Mouse (Mus musculus) WW6 (cell line): Measurements from ENCODE around the gene Fggy.

Experiments
- DNase-seq: peaks from one replicate; pipeline ENCODE4 v3.0.0-alpha.2; 2013; ENCODE audit warnings: low read depth, low spot score

Gene Fggy

DNA sequence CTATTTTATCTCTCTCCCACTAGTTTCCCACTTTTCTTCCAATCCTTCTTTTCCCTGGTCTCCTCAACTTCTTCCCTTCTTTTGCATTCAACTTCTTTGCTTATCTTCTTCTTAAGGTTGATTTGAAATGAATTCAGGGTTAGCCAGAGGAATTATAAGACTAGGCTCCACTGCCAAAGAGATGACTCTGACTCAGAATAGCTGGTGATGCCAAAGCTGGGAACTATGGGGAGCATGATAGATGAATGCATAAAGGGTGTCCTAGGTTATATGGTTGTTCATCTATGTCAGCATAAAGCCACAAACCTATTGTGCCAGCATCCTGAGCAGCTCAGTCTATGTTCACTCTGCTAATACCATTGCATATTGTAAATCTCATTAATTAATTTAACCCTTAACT is 348.8 kb downstream of the Fggy start:
- DNase-seq: no peak

GRCm38 (mm10) chr4:95909689-95910654 is 352.7 kb downstream of the Fggy start:
- DNase-seq: no peak

GRCm38 (mm10) chr4:95913026-95913425 is 355.7 kb downstream of the Fggy start:
- no peak for DNase-seq

DNA sequence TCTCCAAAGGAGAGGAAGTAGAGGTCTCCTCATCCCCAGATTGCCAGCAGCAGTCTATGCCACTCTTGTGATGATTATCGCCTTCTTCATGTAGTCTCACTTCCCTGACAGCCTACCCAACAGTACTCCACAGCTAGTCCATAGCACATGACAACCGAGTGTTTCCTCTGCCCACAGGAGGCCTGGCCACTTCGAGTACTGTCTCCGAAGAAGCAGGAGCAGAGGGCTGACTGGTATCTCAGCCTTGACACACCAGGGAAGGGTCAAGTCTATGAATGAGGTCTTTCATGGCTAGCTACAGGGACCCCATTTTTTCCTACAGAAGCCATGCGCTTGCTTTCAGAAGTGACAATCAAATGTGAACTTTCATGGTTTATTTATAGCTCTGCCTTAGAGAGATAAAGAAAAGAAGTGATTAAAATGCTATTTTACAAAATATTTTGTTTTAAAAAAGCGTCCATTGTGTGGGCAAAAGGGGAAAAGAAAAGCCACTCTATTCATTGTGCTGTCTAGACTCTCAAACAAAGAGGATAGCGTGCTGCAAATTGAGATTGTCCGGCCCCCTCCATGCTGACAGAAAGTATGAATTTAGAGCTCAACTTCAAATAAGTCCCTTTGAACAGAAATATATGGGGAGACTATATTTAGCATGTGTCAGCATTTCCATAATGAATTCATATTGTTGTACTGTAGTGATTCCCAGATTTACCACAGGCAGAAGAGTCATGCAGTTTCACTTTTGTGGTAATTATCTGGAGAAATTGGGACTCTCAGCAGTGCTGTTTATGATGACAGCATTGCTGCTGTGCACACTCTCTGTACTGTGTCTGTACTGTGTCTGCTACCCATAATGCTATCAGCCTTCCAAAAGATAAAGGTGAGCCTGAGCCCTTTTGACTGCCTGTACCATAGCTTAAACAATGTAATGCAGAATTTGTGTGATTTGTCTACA is 358.6 kb downstream of the Fggy start:
- no peak for DNase-seq

DNA sequence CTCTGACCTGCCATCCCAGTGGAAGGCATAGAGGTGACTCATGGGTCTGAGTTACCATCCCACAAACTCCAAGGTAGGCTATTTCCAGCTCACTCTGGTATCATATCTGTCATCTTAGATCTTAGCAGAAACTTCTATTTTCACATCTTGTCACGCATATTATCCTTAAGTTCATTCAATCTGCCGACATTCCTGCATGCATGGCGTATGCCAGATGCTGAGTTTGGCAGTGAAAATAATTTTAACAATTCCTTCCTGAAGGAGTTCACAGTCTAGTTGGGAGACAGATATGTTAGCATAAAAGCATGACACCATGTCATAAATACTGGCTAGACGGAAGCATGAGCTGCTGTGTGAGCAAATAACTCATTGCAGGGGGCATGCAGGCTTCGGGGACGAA is 360.4 kb downstream of the Fggy start:
- DNase-seq: no peak

- DNase-seq: no peak
Observed at GRCm38 (mm10) chr4:95920448-95920847, 363.1 kb downstream of the Fggy start.

- peak; percentile 13 for DNase-seq
Observed at GRCm38 (mm10) chr4:95924210-95925184, 367.2 kb downstream of the Fggy start.

DNA sequence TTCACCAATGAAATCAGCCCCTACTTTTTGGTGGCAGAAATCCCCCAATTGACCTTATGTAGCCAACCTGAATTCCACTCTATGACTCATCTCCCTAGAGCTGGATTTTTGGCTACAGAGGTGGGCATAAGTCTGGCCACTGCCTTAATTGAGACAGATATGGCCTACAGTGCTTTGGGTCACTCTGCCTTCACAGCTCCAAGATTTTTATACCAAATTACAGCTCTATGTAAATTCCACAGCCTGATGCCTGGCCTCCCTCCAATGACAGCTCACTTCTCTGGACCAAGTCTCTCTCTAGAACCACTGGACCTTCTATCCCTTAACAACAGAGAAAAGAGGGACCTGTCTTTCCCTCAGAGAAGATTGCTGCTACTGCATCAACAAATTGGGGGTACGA is 371.5 kb downstream of the Fggy start:
- DNase-seq: no peak

- no peak for DNase-seq
Observed at GRCm38 (mm10) chr4:95929936-95930335, 372.6 kb downstream of the Fggy start.

DNA sequence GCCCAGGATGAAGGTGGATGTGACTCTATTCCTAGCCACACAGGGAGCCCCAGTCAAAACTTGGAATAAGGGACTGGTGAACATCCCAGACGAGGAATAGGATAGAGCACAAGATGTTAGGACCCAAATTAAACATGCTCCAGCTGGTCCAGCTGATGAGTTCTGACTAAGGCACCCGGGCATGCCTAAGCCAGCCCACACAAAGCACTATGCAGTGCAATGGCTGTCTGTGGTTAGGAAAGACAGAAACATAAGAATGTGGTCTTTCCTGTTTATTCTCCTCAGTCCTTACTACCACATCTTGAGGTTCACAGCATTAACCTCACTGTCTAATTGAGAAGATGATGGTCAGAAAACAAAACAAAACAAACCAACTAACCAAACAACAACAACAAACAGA is 374.0 kb downstream of the Fggy start:
- no peak for DNase-seq

DNA sequence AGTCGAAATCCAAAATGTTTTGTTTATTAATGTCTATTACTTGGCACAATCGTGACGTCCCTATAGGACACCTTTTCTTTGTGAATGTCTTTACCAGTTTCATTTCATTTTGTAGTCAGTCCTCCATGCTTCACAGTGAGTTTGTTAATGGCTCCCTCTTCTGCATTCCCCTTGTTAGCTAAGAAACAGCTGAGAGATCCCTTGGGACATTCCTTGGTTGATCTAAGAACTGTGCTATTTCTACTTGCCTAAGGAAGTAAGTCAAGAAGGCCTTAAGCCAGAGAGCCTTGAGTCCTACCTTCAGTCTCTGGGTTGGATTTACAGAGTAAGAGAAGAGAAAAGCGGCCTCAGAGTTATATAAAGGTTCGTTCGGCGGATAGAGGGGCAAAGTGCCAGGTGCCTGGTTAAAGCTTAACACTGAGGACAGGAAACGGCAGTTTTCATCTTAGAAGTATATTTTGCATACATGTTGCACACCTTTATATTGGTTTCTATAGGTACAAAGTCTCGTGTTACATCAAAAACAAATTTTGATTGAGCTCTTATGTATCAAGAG is 376.6 kb downstream of the Fggy start:
- DNase-seq: no peak

DNA sequence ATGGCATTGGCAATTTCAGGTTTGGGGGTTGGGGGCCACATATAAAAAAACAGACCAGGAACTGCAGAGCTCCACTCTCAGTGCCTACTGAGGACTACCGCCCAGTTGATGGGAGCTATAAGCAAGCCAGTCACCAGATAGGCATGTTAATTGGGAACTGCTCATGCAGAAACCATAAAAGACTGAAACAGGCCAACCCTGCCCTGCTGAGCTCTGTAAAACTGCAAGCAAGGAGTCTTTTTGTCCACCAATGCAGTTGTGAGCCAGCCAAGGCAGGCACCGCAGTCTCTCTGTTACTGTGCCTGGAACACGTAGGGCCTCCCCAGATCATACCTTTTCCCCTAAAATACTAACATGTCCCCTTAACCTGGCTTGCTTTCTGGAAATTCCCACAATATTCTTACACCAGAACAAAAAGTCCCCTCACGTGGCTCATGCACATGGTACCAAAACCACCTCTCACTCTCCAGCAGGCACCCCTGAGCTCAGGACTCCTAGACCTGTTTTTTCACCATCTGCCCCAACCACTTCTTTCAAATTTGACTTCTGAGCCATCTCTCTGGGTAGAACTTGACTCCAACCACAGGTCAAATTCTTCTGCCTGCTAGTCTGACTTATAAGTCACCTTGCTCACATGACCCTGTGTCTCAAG is 377.2 kb downstream of the Fggy start:
- no peak for DNase-seq

GRCm38 (mm10) chr4:95938701-95939100 is 381.4 kb downstream of the Fggy start:
- DNase-seq: no peak

DNA sequence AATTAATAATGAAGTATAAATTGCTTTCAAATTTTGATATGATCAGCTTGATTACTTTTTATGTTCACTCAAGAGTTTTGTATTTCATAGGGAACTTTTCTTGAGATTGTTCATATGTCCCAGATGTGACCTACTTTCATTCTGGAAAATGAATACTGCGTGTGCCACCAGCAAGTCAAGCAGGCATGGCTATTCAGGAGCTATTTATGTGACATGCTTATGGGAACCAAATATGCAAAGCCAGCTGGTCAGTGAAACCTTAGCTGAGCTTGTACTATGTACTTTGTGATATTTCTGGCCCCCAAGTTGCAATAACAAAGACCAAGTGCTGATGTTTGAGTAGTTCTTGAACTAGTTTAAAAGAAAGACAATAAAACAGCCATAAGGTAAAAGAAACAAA is 390.6 kb downstream of the Fggy start:
- no peak for DNase-seq

GRCm38 (mm10) chr4:95953328-95953727 is 396.0 kb downstream of the Fggy start:
- no peak for DNase-seq

GRCm38 (mm10) chr4:95966928-95967724 is 409.8 kb downstream of the Fggy start, which contains the start of gene Hook1:
TSS of gene Hook1 (plus strand) at chr4:95967240.
- DNase-seq: peak; percentile 76
